Mouse (Mus musculus) brain, adult 2 months (tissue): Measurements from ENCODE around the gene Acoxl.

Experiments used
- DNase-seq: peaks from one replicate; pipeline ENCODE4 v3.0.0; 2011; ENCODE audit warnings: low read depth, low spot score

Acoxl gene

GRCm38 (mm10) chr2:128115579-128115978, 276.9 kb downstream of the Acoxl start:
- no peak for DNase-seq

- no peak for DNase-seq
Observed at GRCm38 (mm10) chr2:128117605-128118004, 278.9 kb downstream of the Acoxl start.

- no peak for DNase-seq
Observed at GRCm38 (mm10) chr2:128118971-128119370, 280.3 kb downstream of the Acoxl start.

- peak; percentile 82 for DNase-seq
Observed at GRCm38 (mm10) chr2:128122491-128122890, 283.8 kb downstream of the Acoxl start.

- peak; percentile 29 for DNase-seq
Observed at GRCm38 (mm10) chr2:128122891-128123771, 284.5 kb downstream of the Acoxl start.

GRCm38 (mm10) chr2:128123921-128124683, 285.4 kb downstream of the Acoxl start:
- DNase-seq = peak; percentile 35

- DNase-seq = no peak
Observed at GRCm38 (mm10) chr2:128124693-128125092, 286.0 kb downstream of the Acoxl start.

- DNase-seq = peak; percentile 95
Observed at GRCm38 (mm10) chr2:128125635-128126470, 287.2 kb downstream of the Acoxl start, which contains the start of gene Bcl2l11. TSS of gene Bcl2l11 (plus strand) at chr2:128126038.

GRCm38 (mm10) chr2:128126591-128127051, 287.9 kb downstream of the Acoxl start:
- DNase-seq = no peak

- peak; percentile 94 for DNase-seq
Observed at GRCm38 (mm10) chr2:128127121-128127671, 288.5 kb downstream of the Acoxl start.

- DNase-seq = peak; percentile 84
Observed at GRCm38 (mm10) chr2:128127691-128128292, 289.1 kb downstream of the Acoxl start.

- no peak for DNase-seq
Observed at GRCm38 (mm10) chr2:128128532-128128931, 289.9 kb downstream of the Acoxl start.

GRCm38 (mm10) chr2:128131503-128131902, 292.8 kb downstream of the Acoxl start:
- DNase-seq = no peak

- DNase-seq = no peak
Observed at GRCm38 (mm10) chr2:128132635-128133034, 294.0 kb downstream of the Acoxl start.

GRCm38 (mm10) chr2:128133865-128134264, 295.2 kb downstream of the Acoxl start:
- DNase-seq = no peak

GRCm38 (mm10) chr2:128134474-128134873, 295.8 kb downstream of the Acoxl start:
- DNase-seq = no peak

GRCm38 (mm10) chr2:128134948-128135347, 296.3 kb downstream of the Acoxl start:
- no peak for DNase-seq

- no peak for DNase-seq
Observed at GRCm38 (mm10) chr2:128136769-128137433, 298.2 kb downstream of the Acoxl start.

- DNase-seq = no peak
Observed at GRCm38 (mm10) chr2:128137480-128138276, 299.0 kb downstream of the Acoxl start.
